Mouse (Mus musculus) erythroblast, embryonic 14.5 days (primary cell): ENCODE data around the gene Supt6. TPM values are rescaled to one million over a fixed set of nuclear protein-coding genes. Genes with fewer than 3 reads are reported as not detected.
"Not testable (repeated sequence)": the region's sequence is repeated elsewhere in the genome, so short reads cannot be mapped to it uniquely, and the experiment has no call there.

Source experiments
- H3K27me3 ChIP-seq: 2 replicates; pipeline ENCODE4 v1.6.1; 2012; ENCODE audit warnings: inconsistent platforms; ENCODE audit not compliant: control insufficient read depth
- H3K36me3 ChIP-seq: 2 replicates; pipeline ENCODE4 v1.6.1; 2012; ENCODE audit warnings: mild to moderate bottlenecking, inconsistent platforms; ENCODE audit not compliant: control insufficient read depth
- H3K4me1 ChIP-seq: 2 replicates; pipeline ENCODE4 v1.6.1; 2012; ENCODE audit warnings: inconsistent platforms; ENCODE audit not compliant: control insufficient read depth
- H3K4me3 ChIP-seq: replicated peaks from 2 replicates; pipeline ENCODE3; 2012; ENCODE audit warnings: moderate library complexity, mild to moderate bottlenecking, inconsistent platforms
- H3K9me3 ChIP-seq: 2 replicates; pipeline ENCODE4 v1.6.1; 2012; ENCODE audit warnings: low read length, inconsistent platforms, mixed read lengths; ENCODE audit not compliant: control insufficient read depth
- GATA1 ChIP-seq: IDR thresholded peaks from 2 replicates; pipeline ENCODE4 v1.6.1; 2012; ENCODE audit warnings: low read length, inconsistent platforms, mixed read lengths
- TAL1 ChIP-seq: IDR thresholded peaks from 3 replicates; pipeline ENCODE4 v1.6.1; 2012; ENCODE audit warnings: low read length, inconsistent platforms, mixed read lengths
- polyA plus RNA-seq: library from polyadenylated mRNA; stranded (reverse); fragments of >175 nt; gene quantifications from 2 replicates; pipeline ENCODE4 v1.2.3, GENCODE M21; 2012

Supt6 gene
- polyA plus RNA-seq, 1 experiment, result 9.4 TPM

DNA sequence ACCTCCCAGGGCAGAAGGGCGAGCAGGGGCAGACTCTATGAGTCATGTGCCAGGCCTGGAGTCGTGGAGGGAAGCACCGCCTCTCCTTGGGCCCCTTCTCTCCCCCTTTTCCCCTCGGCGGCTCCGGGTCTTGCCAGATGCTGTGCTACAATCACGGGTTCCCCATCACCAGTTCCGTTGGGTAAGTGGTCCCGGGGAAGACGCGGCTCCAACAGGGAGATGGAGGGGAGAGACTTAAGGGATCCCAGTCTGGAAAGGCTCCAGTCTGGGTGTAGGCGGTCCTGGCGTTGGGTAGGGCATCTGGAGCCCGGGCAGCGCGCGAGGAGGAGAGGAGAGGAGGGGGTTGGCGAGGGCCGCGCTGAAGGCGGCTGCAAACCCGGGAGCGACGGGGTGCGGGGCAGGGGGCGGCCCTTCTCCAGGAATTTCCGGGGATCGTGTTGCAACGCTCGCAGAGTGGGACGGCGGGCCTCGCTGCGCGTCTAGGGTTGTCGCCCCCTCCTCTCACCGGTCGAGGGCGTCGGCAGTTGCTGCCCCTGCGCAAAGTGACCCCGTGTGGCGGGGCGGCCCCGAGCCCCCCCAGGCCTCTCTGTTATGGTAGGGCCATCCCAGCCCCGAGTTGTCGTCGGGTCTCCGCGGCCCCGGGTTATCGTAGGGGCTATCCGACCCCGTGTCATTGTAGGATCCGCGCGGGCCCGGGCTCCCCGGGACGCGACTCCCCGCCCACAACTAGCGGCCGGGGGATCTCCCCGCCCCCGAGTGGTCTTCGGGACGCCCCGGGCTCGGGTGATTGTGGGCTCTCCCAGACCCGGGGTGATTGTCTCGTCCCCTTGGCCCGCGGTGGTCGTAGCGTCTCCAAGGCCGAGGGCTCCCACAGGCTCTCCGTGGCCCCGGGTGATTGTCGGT is 57.2 kb downstream of the Supt6 start, which contains the start of gene Rab34:
Gene Rab34 (plus strand): TSS at position 100 of the 903 bp plus-strand sequence.
- H3K4me1 ChIP-seq, result peaks cover 23% of the 10 kb centered on the region
- H3K9me3 ChIP-seq, result peaks cover 15% of the 10 kb centered on the region
- H3K4me3 ChIP-seq, result peak within 1 kb of the TSS; percentile 52
- H3K27me3 ChIP-seq, result peaks cover 74% of the 10 kb centered on the region
- TF ChIP-seq GATA1 (no peak), TAL1 (no peak)
- H3K36me3 ChIP-seq, result no peaks in the 10 kb centered on the region; the same call in 1 of the 2 replicates

DNA sequence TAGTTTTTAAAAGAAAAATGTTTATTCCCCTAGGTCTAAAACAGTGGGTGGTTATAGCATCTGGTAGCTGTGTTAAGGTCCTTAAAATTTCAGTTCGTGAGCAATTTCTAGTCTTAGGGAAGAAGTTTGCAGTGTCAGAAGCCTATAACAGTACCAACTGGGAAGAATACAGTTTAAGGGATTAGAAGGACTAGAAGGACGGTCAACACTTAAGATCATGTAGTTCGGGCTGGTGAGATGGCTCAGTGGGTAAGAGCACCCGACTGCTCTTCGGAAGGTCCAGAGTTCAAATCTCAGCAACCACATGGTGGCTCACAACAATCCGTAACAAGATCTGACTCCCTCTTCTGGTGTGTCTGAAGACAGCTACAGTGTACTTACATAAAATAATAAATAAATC is 61.1 kb downstream of the Supt6 start:
- H3K4me3 ChIP-seq, result not testable (repeated sequence)
- Histone ChIP-seq H3K4me1 (peaks cover 58% of the 10 kb centered on the region), H3K36me3 (peaks cover 30% of the 10 kb centered on the region), H3K27me3 (peaks cover 41% of the 10 kb centered on the region), H3K9me3 (peaks cover 15% of the 10 kb centered on the region)

DNA sequence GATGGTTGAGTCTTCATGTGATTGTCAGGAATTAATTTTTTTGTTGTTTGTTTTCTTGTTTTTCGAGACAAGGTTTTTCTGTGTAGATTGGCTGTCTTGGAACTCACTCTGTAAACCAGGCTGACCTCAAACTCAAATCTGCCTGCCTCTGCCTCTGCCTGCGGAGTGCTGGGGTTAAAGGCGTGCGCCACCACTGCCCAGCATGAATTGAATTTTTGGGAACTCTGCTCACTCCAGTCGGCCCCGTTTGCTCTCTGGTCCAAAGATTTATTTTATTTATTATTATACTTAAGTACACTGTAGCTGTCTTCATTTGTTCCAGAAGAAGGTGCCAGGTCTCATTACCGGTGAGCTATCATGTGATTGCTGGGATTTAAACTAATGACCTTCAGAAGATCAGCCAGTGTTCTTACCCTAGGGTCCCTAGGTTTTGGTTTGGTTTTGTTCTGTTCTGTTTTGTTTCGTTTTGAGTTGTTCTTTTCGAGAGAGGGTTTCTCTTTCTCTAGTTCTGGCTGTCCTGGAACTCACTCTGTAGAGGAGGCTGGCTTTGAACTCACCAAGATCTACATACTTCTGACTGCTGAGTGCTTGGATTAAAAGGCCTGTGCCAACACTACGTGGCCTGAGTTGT is 61.8 kb downstream of the Supt6 start:
- Histone ChIP-seq H3K36me3 (peaks cover 37% of the 10 kb centered on the region), H3K4me1 (peaks cover 58% of the 10 kb centered on the region), H3K27me3 (peaks cover 34% of the 10 kb centered on the region), H3K9me3 (peaks cover 10% of the 10 kb centered on the region; the same call in 1 of the 2 replicates), H3K4me3 (peak overlapping the region; percentile 88)
- TF ChIP-seq TAL1 (no peak), GATA1 (no peak)

DNA sequence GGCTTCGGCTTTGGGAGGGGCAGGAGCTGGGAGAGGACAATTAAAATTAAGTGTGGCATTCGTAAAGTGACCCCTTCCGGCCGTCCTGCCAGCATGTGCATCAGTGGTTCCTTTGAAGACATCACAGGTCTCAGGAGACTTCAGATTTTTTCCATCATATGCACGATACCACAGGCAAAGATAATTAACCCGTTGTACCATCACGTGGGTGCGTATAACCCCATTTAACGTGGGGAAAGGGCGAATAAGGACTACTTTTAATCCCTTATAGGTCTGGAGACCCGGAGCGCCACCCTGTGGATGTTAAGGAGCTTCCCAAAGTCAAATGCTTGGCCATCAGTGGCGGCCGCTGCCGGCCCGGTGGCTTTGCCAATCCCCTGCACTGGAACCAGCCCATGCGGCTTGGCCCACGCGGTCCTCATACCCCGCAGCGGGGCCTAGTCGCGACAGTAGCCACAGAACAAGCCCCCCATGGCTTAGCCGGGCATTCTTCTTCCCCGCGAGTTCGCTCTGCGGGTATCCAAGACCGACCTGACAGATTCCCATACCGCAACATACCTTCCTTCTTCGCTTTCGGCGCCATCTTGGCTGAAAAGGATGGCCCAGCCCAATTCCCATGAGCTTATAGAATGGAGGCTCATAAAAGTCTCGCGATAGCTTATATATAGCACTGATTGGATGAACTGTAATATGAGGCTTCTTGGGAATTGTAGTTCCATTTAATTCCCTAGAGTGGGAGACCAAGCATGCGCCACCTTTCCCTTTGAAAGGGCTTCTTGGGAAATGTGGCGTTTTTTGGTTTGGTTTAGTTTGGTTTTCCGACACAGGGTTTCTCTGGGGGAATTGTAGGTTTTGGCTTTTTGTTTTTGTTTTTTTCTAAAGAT is 62.6 kb downstream of the Supt6 start, which contains the start of gene Rpl23a:
Gene Rpl23a (minus strand): TSS at position 624 of the 884 bp plus-strand sequence.
- peak within 1 kb of the TSS; percentile 88 for H3K4me3 ChIP-seq
- TF ChIP-seq GATA1 (no peak), TAL1 (no peak)
- H3K9me3 ChIP-seq, result peaks cover 2% of the 10 kb centered on the region; the same call in 1 of the 2 replicates
- H3K4me1 ChIP-seq, result peaks cover 56% of the 10 kb centered on the region
- peaks cover 41% of the 10 kb centered on the region for H3K36me3 ChIP-seq
- H3K27me3 ChIP-seq, result peaks cover 26% of the 10 kb centered on the region

DNA sequence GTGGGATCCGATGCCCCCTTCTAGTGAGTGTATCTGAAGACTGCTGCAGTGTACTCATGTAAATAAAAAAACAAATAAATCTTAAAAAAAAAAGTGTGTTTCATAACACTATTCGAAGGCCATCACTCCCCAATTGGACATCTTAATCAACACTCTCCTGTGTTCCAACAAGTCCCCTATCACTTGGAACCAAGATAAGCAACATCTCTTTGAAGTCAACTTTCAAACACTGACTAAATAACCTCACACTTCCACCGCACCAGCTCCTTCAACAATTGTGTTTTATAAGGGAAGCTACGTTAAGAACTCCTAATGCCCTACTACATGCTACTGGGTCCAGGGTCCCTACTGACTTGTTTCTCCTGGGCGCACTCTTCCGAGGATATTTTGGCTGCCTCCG is 63.3 kb downstream of the Supt6 start:
- TF ChIP-seq GATA1 (no peak), TAL1 (no peak)
- H3K9me3 ChIP-seq, result no peaks in the 10 kb centered on the region
- H3K4me3 ChIP-seq, result peak overlapping the region; percentile 88
- H3K4me1 ChIP-seq, result peaks cover 63% of the 10 kb centered on the region
- peaks cover 41% of the 10 kb centered on the region for H3K36me3 ChIP-seq
- peaks cover 19% of the 10 kb centered on the region for H3K27me3 ChIP-seq

GRCm38 (mm10) chr11:78181830-78182357 is 63.9 kb downstream of the Supt6 start:
- H3K27me3 ChIP-seq, result peaks cover 13% of the 10 kb centered on the region
- TF ChIP-seq TAL1 (no peak), GATA1 (no peak)
- peaks cover 41% of the 10 kb centered on the region for H3K36me3 ChIP-seq
- H3K4me1 ChIP-seq, result peaks cover 66% of the 10 kb centered on the region
- H3K9me3 ChIP-seq, result no peaks in the 10 kb centered on the region
- peak overlapping the region; percentile 88 for H3K4me3 ChIP-seq

DNA sequence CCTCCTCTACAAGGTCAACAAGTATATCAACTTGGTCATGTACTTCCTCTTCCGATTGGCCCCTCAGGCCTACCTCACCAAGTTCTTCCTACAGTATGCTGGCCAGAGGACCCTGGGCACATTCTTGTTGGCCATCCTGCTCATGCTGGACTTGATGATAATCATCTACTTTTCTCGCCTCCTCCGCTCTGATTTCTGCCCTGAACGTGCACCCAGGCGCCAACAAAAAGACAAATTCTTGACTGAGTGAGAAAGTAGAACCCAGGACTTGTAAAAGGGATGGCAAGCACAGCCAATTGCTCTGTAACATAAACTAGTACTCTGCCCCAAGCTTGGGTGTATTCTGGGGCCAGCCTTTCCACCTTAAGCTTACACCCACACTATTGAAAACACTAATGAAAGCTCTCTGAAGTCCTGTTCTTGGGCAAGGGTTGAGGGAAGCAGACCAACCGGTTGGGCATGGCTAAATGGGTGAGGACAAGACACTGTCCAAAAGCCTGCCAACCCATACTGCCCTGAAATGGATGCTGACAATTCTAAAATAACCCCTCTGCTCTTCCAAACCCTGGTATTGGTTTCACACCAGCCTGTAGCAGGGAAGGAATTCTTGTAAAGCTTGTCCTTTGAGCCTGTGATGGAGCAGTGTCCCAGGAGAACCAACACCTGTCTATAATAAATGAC is 65.6 kb downstream of the Supt6 start:
- peaks cover 41% of the 10 kb centered on the region for H3K36me3 ChIP-seq
- H3K9me3 ChIP-seq, result no peaks in the 10 kb centered on the region
- H3K27me3 ChIP-seq, result no peaks in the 10 kb centered on the region
- no peak for TF ChIP-seq TAL1
- no peak for TF ChIP-seq GATA1
- peaks cover 74% of the 10 kb centered on the region for H3K4me1 ChIP-seq
- H3K4me3 ChIP-seq, result peak overlapping the region; percentile 88

- TF ChIP-seq TAL1 (no peak), GATA1 (peak; percentile 68)
- Histone ChIP-seq H3K9me3 (no peaks in the 10 kb centered on the region), H3K27me3 (no peaks in the 10 kb centered on the region), H3K4me3 (peak overlapping the region; percentile 88), H3K36me3 (peaks cover 41% of the 10 kb centered on the region), H3K4me1 (peaks cover 78% of the 10 kb centered on the region)
Observed at GRCm38 (mm10) chr11:78179438-78179999, 66.3 kb downstream of the Supt6 start.
